Mouse (Mus musculus): Measurements from ENCODE around the gene Atp13a2. TPM values are rescaled to one million over a fixed set of nuclear protein-coding genes. Genes with fewer than 3 reads are reported as not detected.
A peak's percentile ranks its signal among the peaks of the same experiment; 100 is the strongest.

Gene Atp13a2
- polyA plus RNA-seq, 1 experiment from 2014 or later = 10.9 TPM

- no peak for TF ChIP-seq CTCF (IDR thresholded peaks at IDR 0.05; ENCODE audit: low read depth)
- Histone ChIP-seq H3K9ac (ENCODE audit: low read depth, low read length) (no peak overlapping the region), H3K4me1 (replicated peaks; ENCODE audit: control insufficient read depth, insufficient read depth, low read length) (no peaks in the 10 kb centered on the region), H3K4me3 (ENCODE audit: low read depth, low read length) (no peak overlapping the region), H3K9me3 (ENCODE audit: control insufficient read depth) (no peaks in the 10 kb centered on the region), H3K36me3 (ENCODE audit: control insufficient read depth, insufficient read depth) (peaks cover 7% of the 10 kb centered on the region; the same call in 1 of the 2 replicates), H3K4me2 (replicated peaks; ENCODE audit: low read depth) (no peak overlapping the region), H3K27me3 (replicated peaks; ENCODE audit: control insufficient read depth, insufficient read depth, low read length) (no peaks in the 10 kb centered on the region), H3K27ac (ENCODE audit: low read depth, low read length) (no peak overlapping the region)
- ATAC-seq = no peak
- 84% methylated on average over 29 of the region's 29 CpGs for WGBS
Observed at GRCm38 (mm10) chr4:141017657-141018436, 31.2 kb downstream of the Atp13a2 start.

- H3K27me3 ChIP-seq (replicated peaks; ENCODE audit: control insufficient read depth, insufficient read depth, low read length) = no peaks in the 10 kb centered on the region
- ATAC-seq = no peak
- TF ChIP-seq CTCF (IDR thresholded peaks at IDR 0.05; ENCODE audit: low read depth) = no peak
- H3K4me2 ChIP-seq (replicated peaks; ENCODE audit: low read depth) = 0 out of 2 replicates have a peak overlapping the region, but pooled peaks have one; percentile 6
- no peaks in the 10 kb centered on the region for H3K4me1 ChIP-seq (replicated peaks; ENCODE audit: control insufficient read depth, insufficient read depth, low read length)
- H3K9me3 ChIP-seq (ENCODE audit: control insufficient read depth) = no peaks in the 10 kb centered on the region
- H3K9ac ChIP-seq (ENCODE audit: low read depth, low read length) = no peak overlapping the region
- H3K36me3 ChIP-seq (ENCODE audit: control insufficient read depth, insufficient read depth) = peaks cover 4% of the 10 kb centered on the region; the same call in 1 of the 2 replicates
- no peak overlapping the region for H3K4me3 ChIP-seq (ENCODE audit: low read depth, low read length)
- peak overlapping the region; percentile 2; the same call in 1 of the 2 replicates for H3K27ac ChIP-seq (ENCODE audit: low read depth, low read length)
- 83% methylated on average over 17 of the region's 17 CpGs for WGBS
Observed at GRCm38 (mm10) chr4:141020220-141020619, 33.5 kb downstream of the Atp13a2 start.

GRCm38 (mm10) chr4:141020811-141021613 lies 34.3 kb downstream of the Atp13a2 start:
- H3K4me1 ChIP-seq (replicated peaks; ENCODE audit: control insufficient read depth, insufficient read depth, low read length) = no peaks in the 10 kb centered on the region
- H3K27me3 ChIP-seq (replicated peaks; ENCODE audit: control insufficient read depth, insufficient read depth, low read length) = no peaks in the 10 kb centered on the region
- H3K27ac ChIP-seq (ENCODE audit: low read depth, low read length) = peak overlapping the region; percentile 2
- no peaks in the 10 kb centered on the region for H3K9me3 ChIP-seq (ENCODE audit: control insufficient read depth)
- no peak overlapping the region for H3K9ac ChIP-seq (ENCODE audit: low read depth, low read length)
- peak overlapping the region; percentile 6; the same call in 1 of the 2 replicates for H3K4me2 ChIP-seq (replicated peaks; ENCODE audit: low read depth)
- ATAC-seq = peak; percentile 22; the same call in 1 of the 2 replicates
- no peaks in the 10 kb centered on the region for H3K36me3 ChIP-seq (ENCODE audit: control insufficient read depth, insufficient read depth)
- WGBS = 53% methylated on average over 14 of the region's 14 CpGs
- no peak for TF ChIP-seq CTCF (IDR thresholded peaks at IDR 0.05; ENCODE audit: low read depth)
- H3K4me3 ChIP-seq (ENCODE audit: low read depth, low read length) = no peak overlapping the region

- H3K27ac ChIP-seq (ENCODE audit: low read depth, low read length) = peak overlapping the region; percentile 2; the same call in 1 of the 2 replicates
- H3K4me3 ChIP-seq (ENCODE audit: low read depth, low read length) = no peak overlapping the region
- no peak for TF ChIP-seq CTCF (IDR thresholded peaks at IDR 0.05; ENCODE audit: low read depth)
- no peaks in the 10 kb centered on the region for H3K4me1 ChIP-seq (replicated peaks; ENCODE audit: control insufficient read depth, insufficient read depth, low read length)
- H3K27me3 ChIP-seq (replicated peaks; ENCODE audit: control insufficient read depth, insufficient read depth, low read length) = no peaks in the 10 kb centered on the region
- no peak overlapping the region for H3K4me2 ChIP-seq (replicated peaks; ENCODE audit: low read depth)
- no peaks in the 10 kb centered on the region; the same call in 1 of the 2 replicates for H3K36me3 ChIP-seq (ENCODE audit: control insufficient read depth, insufficient read depth)
- no peaks in the 10 kb centered on the region for H3K9me3 ChIP-seq (ENCODE audit: control insufficient read depth)
- H3K9ac ChIP-seq (ENCODE audit: low read depth, low read length) = no peak overlapping the region
- ATAC-seq = no peak
- 72% methylated on average over 11 of the region's 11 CpGs for WGBS
Observed at GRCm38 (mm10) chr4:141021614-141021929, 34.9 kb downstream of the Atp13a2 start.

- Histone ChIP-seq H3K4me1 (replicated peaks; ENCODE audit: control insufficient read depth, insufficient read depth, low read length) (no peaks in the 10 kb centered on the region), H3K4me2 (replicated peaks; ENCODE audit: low read depth) (no peak overlapping the region), H3K27me3 (replicated peaks; ENCODE audit: control insufficient read depth, insufficient read depth, low read length) (no peaks in the 10 kb centered on the region), H3K9me3 (ENCODE audit: control insufficient read depth) (no peaks in the 10 kb centered on the region), H3K4me3 (ENCODE audit: low read depth, low read length) (no peak overlapping the region), H3K36me3 (ENCODE audit: control insufficient read depth, insufficient read depth) (peaks cover 8% of the 10 kb centered on the region; the same call in 1 of the 2 replicates), H3K9ac (ENCODE audit: low read depth, low read length) (no peak overlapping the region), H3K27ac (ENCODE audit: low read depth, low read length) (no peak overlapping the region; the same call in 1 of the 2 replicates)
- WGBS = 42% methylated on average over 9 of the region's 9 CpGs
- ATAC-seq = no peak
- TF ChIP-seq CTCF (IDR thresholded peaks at IDR 0.05; ENCODE audit: low read depth) = no peak
Observed at GRCm38 (mm10) chr4:141024052-141024451, 37.4 kb downstream of the Atp13a2 start.

- H3K4me3 ChIP-seq (ENCODE audit: low read depth, low read length) = no peak overlapping the region
- no peak for TF ChIP-seq CTCF (IDR thresholded peaks at IDR 0.05; ENCODE audit: low read depth)
- ATAC-seq = 0 out of 2 replicates have a peak, but pooled peaks have one; percentile 13
- no peaks in the 10 kb centered on the region for H3K4me1 ChIP-seq (replicated peaks; ENCODE audit: control insufficient read depth, insufficient read depth, low read length)
- H3K27me3 ChIP-seq (replicated peaks; ENCODE audit: control insufficient read depth, insufficient read depth, low read length) = no peaks in the 10 kb centered on the region
- H3K9ac ChIP-seq (ENCODE audit: low read depth, low read length) = no peak overlapping the region
- peaks cover 11% of the 10 kb centered on the region; the same call in 1 of the 2 replicates for H3K36me3 ChIP-seq (ENCODE audit: control insufficient read depth, insufficient read depth)
- WGBS = 77% methylated on average over 25 of the region's 27 CpGs
- H3K27ac ChIP-seq (ENCODE audit: low read depth, low read length) = no peak overlapping the region
- H3K4me2 ChIP-seq (replicated peaks; ENCODE audit: low read depth) = peak overlapping the region; percentile 28; the same call in 1 of the 2 replicates
- H3K9me3 ChIP-seq (ENCODE audit: control insufficient read depth) = no peaks in the 10 kb centered on the region
Observed at GRCm38 (mm10) chr4:141024992-141025391, 38.3 kb downstream of the Atp13a2 start.

Data from intestine, postnatal 0 days (tissue).